8 mouse cellular contexts compared by ENCODE assay signal in the genomic region with DNA sequence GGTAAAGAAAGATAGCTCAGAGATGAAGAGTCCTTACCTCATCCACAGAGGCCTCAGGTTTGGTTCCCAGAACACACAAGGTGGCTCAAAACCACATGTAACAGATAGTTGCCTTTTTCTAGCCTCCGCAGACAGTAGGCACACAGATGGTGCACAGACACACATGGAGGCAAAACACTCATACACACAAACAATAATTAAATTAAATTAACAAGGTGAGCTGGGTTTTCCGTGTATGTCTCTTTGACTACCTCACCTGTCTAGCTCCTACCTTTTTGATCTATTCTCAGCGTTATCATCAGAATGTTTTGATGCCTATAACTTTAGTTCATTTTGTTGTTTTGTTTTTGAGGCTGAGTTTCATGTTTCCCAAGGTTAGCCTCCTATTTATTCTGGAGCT. TPM values are rescaled to one million over a fixed set of nuclear protein-coding genes. Genes with fewer than 3 reads are reported as not detected.
DNase-seq lines count a peak whose midpoint lies in the region; ATAC-seq lines count a peak whose summit lies in the region.

A gene (minus strand): TSS at position 101 of the 400 bp plus-strand sequence.

- H3K27ac ChIP-seq in kidney, embryonic 16.5 days (ENCODE audit: low read length) = no peak within 1 kb of the TSS
- no peak within 1 kb of the TSS for H3K27ac ChIP-seq in intestine, embryonic 16.5 days (ENCODE audit: low read length)
- no peak within 1 kb of the TSS for H3K27ac ChIP-seq in midbrain, embryonic 10.5 days (replicated peaks)

- no peak for ATAC-seq in kidney, embryonic 16.5 days (ENCODE audit: low FRiP score, low TSS enrichment)
- ATAC-seq in intestine, embryonic 16.5 days = no peak

- no peaks in the 10 kb centered on the region for H3K36me3 ChIP-seq in kidney, embryonic 16.5 days (ENCODE audit: insufficient read depth, low read length)
- no peaks in the 10 kb centered on the region for H3K36me3 ChIP-seq in intestine, embryonic 16.5 days (ENCODE audit: control insufficient read depth, insufficient read depth, low read length)
- no peaks in the 10 kb centered on the region for H3K36me3 ChIP-seq in midbrain, embryonic 10.5 days

- peaks cover 5% of the 10 kb centered on the region for H3K4me1 ChIP-seq in kidney, embryonic 16.5 days (ENCODE audit: insufficient read depth, low read length)
- 0 out of 2 replicates have a peak, but pooled peaks cover 5% of the 10 kb centered on the region for H3K4me1 ChIP-seq in intestine, embryonic 16.5 days (ENCODE audit: control insufficient read depth, insufficient read depth, low read length)
- peaks cover 4% of the 10 kb centered on the region for H3K4me1 ChIP-seq in midbrain, embryonic 10.5 days

- WGBS in kidney, embryonic 16.5 days = 80% methylated on average over 3 of the region's 3 CpGs
- 81% methylated on average over 3 of the region's 3 CpGs for WGBS in intestine, embryonic 16.5 days
- WGBS in midbrain, embryonic 10.5 days = 85% methylated on average over 3 of the region's 3 CpGs

- no peaks in the 10 kb centered on the region for H3K9me3 ChIP-seq in kidney, embryonic 16.5 days (ENCODE audit: low read length)
- H3K9me3 ChIP-seq in intestine, embryonic 16.5 days (ENCODE audit: control insufficient read depth, low read length) = no peaks in the 10 kb centered on the region
- no peaks in the 10 kb centered on the region for H3K9me3 ChIP-seq in midbrain, embryonic 10.5 days (replicated peaks)

- H3K27me3 ChIP-seq in kidney, embryonic 16.5 days (ENCODE audit: insufficient read depth, low read length) = no peaks in the 10 kb centered on the region
- no peaks in the 10 kb centered on the region for H3K27me3 ChIP-seq in intestine, embryonic 16.5 days (replicated peaks; ENCODE audit: control insufficient read depth, insufficient read depth, low read length)
- no peaks in the 10 kb centered on the region for H3K27me3 ChIP-seq in midbrain, embryonic 10.5 days (ENCODE audit: low read depth, poor library complexity, severe bottlenecking)

- no peak within 1 kb of the TSS for H3K9ac ChIP-seq in kidney, embryonic 16.5 days (replicated peaks; ENCODE audit: low read length)
- H3K9ac ChIP-seq in intestine, embryonic 16.5 days (ENCODE audit: low read depth, low read length) = no peak within 1 kb of the TSS

- H3K4me2 ChIP-seq in kidney, embryonic 16.5 days (replicated peaks; ENCODE audit: low read depth, low read length) = no peak within 1 kb of the TSS
- no peak within 1 kb of the TSS for H3K4me2 ChIP-seq in intestine, embryonic 16.5 days (ENCODE audit: low read depth, low read length)

- H3K4me3 ChIP-seq in kidney, embryonic 16.5 days (ENCODE audit: low read length) = no peak within 1 kb of the TSS
- no peak within 1 kb of the TSS for H3K4me3 ChIP-seq in intestine, embryonic 16.5 days (ENCODE audit: low read length)
- H3K4me3 ChIP-seq in midbrain, embryonic 10.5 days = no peak within 1 kb of the TSS

- no peak for DNase-seq in kidney, adult 18-20 months
- no peak for DNase-seq in adrenal gland, postnatal 4 days (ENCODE audit: low spot score in 2 of 2)
- no peak for DNase-seq in gonadal fat pad, adult 2 months (ENCODE audit: low read depth)
- no peak for DNase-seq in midbrain, embryonic 10.5 days (ENCODE audit: low spot score)
- no peak for DNase-seq in right cerebral cortex, postnatal 10 days (ENCODE audit: low spot score in 2 of 2)
- no peak for DNase-seq in frontal cortex, postnatal 25 days (ENCODE audit: low spot score in 2 of 2)

RNA-seq across cellular contexts. Expression of the gene that starts here (rescaled TPM):
- polyA plus RNA-seq in kidney, embryonic 16.5 days (2015; fragmentation: Nextera tagmentation; extraction: Ambion mirVana) = 61.2 and 64.9 TPM in 2 replicates
- 10 to 100 TPM; 57.3 to 57.5 TPM for total RNA-seq in adrenal gland, postnatal 4 days (2021)
- 47.5 and 55.5 TPM in 2 replicates for polyA plus RNA-seq in gonadal fat pad, adult 2 months (2012; rRNA removed)
- polyA plus RNA-seq in intestine, embryonic 16.5 days (2015; fragmentation: Nextera tagmentation; extraction: Ambion mirVana) = 69.4 and 71.3 TPM in 2 replicates
- polyA plus RNA-seq in midbrain, embryonic 10.5 days (2016; fragmentation: Nextera tagmentation; extraction: Ambion mirVana) = 34.8 and 34.9 TPM in 2 replicates
